Mouse (Mus musculus) midbrain, embryonic 11.5 days (tissue): Measurements from ENCODE around the gene AI854703. TPM values are rescaled to one million over a fixed set of nuclear protein-coding genes. Genes with fewer than 3 reads are reported as not detected.

ENCODE experiments used
- ATAC-seq: fragments of 200-750 bp; cut with Nextera tagmentation; 2 replicates; pipeline ENCODE4 v1.8.0; 2017; ENCODE audit warnings: moderate TSS enrichment, moderate library complexity; ENCODE audit not compliant: low FRiP score
- DNase-seq: peaks from one replicate; pipeline ENCODE4 v3.0.0; 2015; ENCODE audit warnings: low spot score; ENCODE audit errors: missing footprints
- H3K27ac ChIP-seq: fragments of 300-500 bp; sonication (generic); 2 replicates; pipeline ENCODE4 v1.5.1; 2014; ENCODE audit warnings: low read depth, low read length
- H3K27me3 ChIP-seq: fragments of 300-500 bp; sonication (generic); 2 replicates; pipeline ENCODE4 v1.6.1; 2014; ENCODE audit warnings: mild to moderate bottlenecking, low read length, moderate library complexity, mixed read lengths; ENCODE audit not compliant: control insufficient read depth, insufficient read depth
- H3K36me3 ChIP-seq: fragments of 300-500 bp; sonication (generic); 2 replicates; pipeline ENCODE4 v1.6.1; 2014; ENCODE audit warnings: mild to moderate bottlenecking, low read length, moderate library complexity, mixed read lengths; ENCODE audit not compliant: control insufficient read depth, insufficient read depth
- H3K4me1 ChIP-seq: fragments of 300-500 bp; sonication (generic); 2 replicates; pipeline ENCODE4 v1.6.1; 2014; ENCODE audit warnings: low read length; ENCODE audit not compliant: control insufficient read depth, insufficient read depth
- H3K4me2 ChIP-seq: fragments of 300-500 bp; sonication (generic); 2 replicates; pipeline ENCODE4 v1.6.1; 2014; ENCODE audit warnings: mild to moderate bottlenecking, moderate library complexity
- H3K4me3 ChIP-seq: fragments of 300-500 bp; sonication (generic); 2 replicates; pipeline ENCODE4 v1.5.1; 2014; ENCODE audit warnings: low read depth, low read length
- H3K9ac ChIP-seq: fragments of 300-500 bp; sonication (generic); 2 replicates; pipeline ENCODE4 v1.6.1; 2014; ENCODE audit warnings: low read length
- H3K9me3 ChIP-seq: fragments of 300-500 bp; sonication (generic); 2 replicates; pipeline ENCODE4 v1.6.1; 2016; ENCODE audit warnings: low read length; ENCODE audit not compliant: control insufficient read depth
- WGBS: fragments of 180-500 bp; shearing (Covaris S2); extraction: QIAGEN DNeasy Blood & Tissue Kit; methylation state at CpG from one replicate; pipeline ENCODE4 v1.1.7; 2014; 5-methylcytosine and 5-hydroxymethylcytosine counted together
- polyA plus RNA-seq: library from polyadenylated mRNA; unstranded; fragments of >200 nt; fragmentation: Nextera tagmentation; extraction: Ambion mirVana; gene quantifications from 2 replicates; pipeline ENCODE4 v1.2.1, GENCODE M21; 2014

AI854703 gene
- polyA plus RNA-seq, 1 experiment from 2014 or later = 0.82 TPM

- WGBS = 85% methylated on average over 5 of the region's 5 CpGs
- H3K27ac ChIP-seq = no peak overlapping the region
Observed at GRCm38 (mm10) chr6:48658721-48659120, 32.2 kb downstream of the AI854703 start.

GRCm38 (mm10) chr6:48664750-48665149 is 38.2 kb downstream of the AI854703 start:
- Histone ChIP-seq H3K27ac (no peak overlapping the region), H3K9me3 (no peaks in the 10 kb centered on the region), H3K27me3 (no peaks in the 10 kb centered on the region), H3K36me3 (no peaks in the 10 kb centered on the region), H3K4me3 (no peak overlapping the region), H3K9ac (no peak overlapping the region), H3K4me1 (no peaks in the 10 kb centered on the region), H3K4me2 (no peak overlapping the region)
- no peak for DNase-seq
- ATAC-seq = no peak
- 81% methylated on average over 4 of the region's 4 CpGs for WGBS

More at GRCm38 (mm10) chr6:48658721-48659120, 32.2 kb downstream of the AI854703 start:
- DNase-seq (no peak), ATAC-seq (no peak)
- Histone ChIP-seq H3K36me3 (no peaks in the 10 kb centered on the region), H3K4me1 (no peaks in the 10 kb centered on the region), H3K4me3 (no peak overlapping the region), H3K9me3 (no peaks in the 10 kb centered on the region), H3K27me3 (no peaks in the 10 kb centered on the region), H3K9ac (no peak overlapping the region), H3K4me2 (no peak overlapping the region)

GRCm38 (mm10) chr6:48665471-48665870 is 38.9 kb downstream of the AI854703 start:
- no peak overlapping the region for H3K27ac ChIP-seq
- no peak for DNase-seq
- 91% methylated on average over 9 of the region's 9 CpGs for WGBS
- no peak overlapping the region for H3K4me2 ChIP-seq
- ATAC-seq = no peak
- no peak overlapping the region for H3K4me3 ChIP-seq
- no peaks in the 10 kb centered on the region for H3K4me1 ChIP-seq
- no peak overlapping the region for H3K9ac ChIP-seq
- no peaks in the 10 kb centered on the region for H3K27me3 ChIP-seq
- no peaks in the 10 kb centered on the region for H3K9me3 ChIP-seq
- no peaks in the 10 kb centered on the region for H3K36me3 ChIP-seq

GRCm38 (mm10) chr6:48666159-48666586 is 39.6 kb downstream of the AI854703 start:
- Histone ChIP-seq H3K4me3 (no peak overlapping the region), H3K4me2 (no peak overlapping the region), H3K27ac (no peak overlapping the region), H3K9me3 (no peaks in the 10 kb centered on the region), H3K9ac (no peak overlapping the region), H3K36me3 (no peaks in the 10 kb centered on the region), H3K27me3 (no peaks in the 10 kb centered on the region), H3K4me1 (no peaks in the 10 kb centered on the region)
- DNase-seq (no peak), ATAC-seq (no peak)
- WGBS = 71% methylated on average over 7 of the region's 7 CpGs

GRCm38 (mm10) chr6:48668022-48668421 is 41.5 kb downstream of the AI854703 start:
- Histone ChIP-seq H3K9ac (no peak overlapping the region), H3K4me2 (no peak overlapping the region), H3K36me3 (no peaks in the 10 kb centered on the region), H3K9me3 (no peaks in the 10 kb centered on the region), H3K4me1 (no peaks in the 10 kb centered on the region), H3K27me3 (no peaks in the 10 kb centered on the region), H3K4me3 (no peak overlapping the region), H3K27ac (no peak overlapping the region)
- ATAC-seq (no peak), DNase-seq (no peak)

GRCm38 (mm10) chr6:48669446-48669969 is 42.9 kb downstream of the AI854703 start:
- 61% methylated on average over 2 of the region's 2 CpGs for WGBS
- Histone ChIP-seq H3K36me3 (no peaks in the 10 kb centered on the region), H3K4me2 (no peak overlapping the region), H3K9me3 (no peaks in the 10 kb centered on the region), H3K4me1 (no peaks in the 10 kb centered on the region), H3K4me3 (no peak overlapping the region), H3K27me3 (no peaks in the 10 kb centered on the region), H3K9ac (no peak overlapping the region), H3K27ac (no peak overlapping the region)
- ATAC-seq (no peak), DNase-seq (no peak)

GRCm38 (mm10) chr6:48674291-48675058 is 47.9 kb downstream of the AI854703 start:
- DNase-seq = no peak
- H3K4me1 ChIP-seq = no peaks in the 10 kb centered on the region
- no peak overlapping the region for H3K4me3 ChIP-seq
- no peak overlapping the region for H3K4me2 ChIP-seq
- no peaks in the 10 kb centered on the region for H3K27me3 ChIP-seq
- no peaks in the 10 kb centered on the region for H3K36me3 ChIP-seq
- ATAC-seq = no peak
- H3K9me3 ChIP-seq = no peaks in the 10 kb centered on the region
- H3K27ac ChIP-seq = no peak overlapping the region
- 91% methylated on average over 9 of the region's 9 CpGs for WGBS
- no peak overlapping the region for H3K9ac ChIP-seq

- no peaks in the 10 kb centered on the region for H3K36me3 ChIP-seq
- no peak overlapping the region for H3K9ac ChIP-seq
- no peak overlapping the region for H3K27ac ChIP-seq
- no peak for DNase-seq
- no peak overlapping the region for H3K4me2 ChIP-seq
- no peaks in the 10 kb centered on the region for H3K9me3 ChIP-seq
- H3K4me3 ChIP-seq = no peak overlapping the region
- WGBS = 49% methylated on average over 10 of the region's 10 CpGs
- H3K4me1 ChIP-seq = no peaks in the 10 kb centered on the region
- H3K27me3 ChIP-seq = no peaks in the 10 kb centered on the region
- ATAC-seq = no peak
Observed at GRCm38 (mm10) chr6:48675400-48675930, 48.9 kb downstream of the AI854703 start.
